Mouse (Mus musculus) liver, embryonic 12.5 days (tissue): ENCODE measurements around the gene Tldc2. TPM values are rescaled to one million over a fixed set of nuclear protein-coding genes. Genes with fewer than 3 reads are reported as not detected.

Experiments
- ATAC-seq: fragments of 200-750 bp; cut with Nextera tagmentation; 2 replicates; pipeline ENCODE4 v1.8.0; 2017; ENCODE audit warnings: moderate number of reproducible peaks, mild to moderate bottlenecking, moderate library complexity
- H3K27ac ChIP-seq: fragments of 300-500 bp; sonication (generic); 2 replicates; pipeline ENCODE4 v1.5.1; 2016; ENCODE audit warnings: mild to moderate bottlenecking
- H3K27me3 ChIP-seq: fragments of 300-500 bp; sonication (generic); replicated peaks from 2 replicates; pipeline ENCODE4 v1.6.1; 2016; ENCODE audit warnings: mild to moderate bottlenecking, moderate library complexity
- H3K36me3 ChIP-seq: fragments of 300-500 bp; sonication (generic); 2 replicates; pipeline ENCODE4 v1.6.1; 2016; ENCODE audit warnings: mild to moderate bottlenecking, moderate library complexity
- H3K4me1 ChIP-seq: fragments of 300-500 bp; sonication (generic); 2 replicates; pipeline ENCODE4 v1.6.1; 2016
- H3K4me2 ChIP-seq: fragments of 300-500 bp; sonication (generic); 2 replicates; pipeline ENCODE4 v1.6.1; 2016; ENCODE audit warnings: mild to moderate bottlenecking, moderate library complexity
- H3K4me3 ChIP-seq: fragments of 300-500 bp; sonication (generic); 2 replicates; pipeline ENCODE4 v1.5.1; 2016; ENCODE audit warnings: mild to moderate bottlenecking, moderate library complexity
- H3K9ac ChIP-seq: fragments of 300-500 bp; sonication (generic); 2 replicates; pipeline ENCODE4 v1.6.1; 2016; ENCODE audit warnings: mild to moderate bottlenecking, moderate library complexity
- H3K9me3 ChIP-seq: fragments of 300-500 bp; sonication (generic); replicated peaks from 2 replicates; pipeline ENCODE4 v1.6.1; 2016; ENCODE audit warnings: mild to moderate bottlenecking, moderate library complexity
- WGBS: fragments of 180-500 bp; shearing (Covaris S2); methylation state at CpG from one replicate; pipeline ENCODE4 v1.1.7; 2016; ENCODE audit not compliant: insufficient replicate concordance; 5-methylcytosine and 5-hydroxymethylcytosine counted together
- polyA plus RNA-seq: library from polyadenylated mRNA; unstranded; fragments of >200 nt; fragmentation: Nextera tagmentation; extraction: Ambion mirVana; gene quantifications from 2 replicates; pipeline ENCODE4 v1.2.1, GENCODE M21; 2016

Gene Tldc2
- polyA plus RNA-seq, 1 experiment from 2014 or later, result 0.29 TPM

- Histone ChIP-seq H3K9me3 (no peaks in the 10 kb centered on the region), H3K4me2 (no peak overlapping the region), H3K9ac (no peak overlapping the region), H3K4me3 (no peak overlapping the region), H3K27ac (no peak overlapping the region), H3K27me3 (no peaks in the 10 kb centered on the region), H3K4me1 (peaks cover 11% of the 10 kb centered on the region), H3K36me3 (peaks cover 48% of the 10 kb centered on the region)
- ATAC-seq, result no peak
- 88% methylated on average over 5 of the region's 5 CpGs for WGBS
These were observed 57.3 kb downstream of the Tldc2 start for GRCm38 (mm10) chr2:157144132-157144531.

DNA sequence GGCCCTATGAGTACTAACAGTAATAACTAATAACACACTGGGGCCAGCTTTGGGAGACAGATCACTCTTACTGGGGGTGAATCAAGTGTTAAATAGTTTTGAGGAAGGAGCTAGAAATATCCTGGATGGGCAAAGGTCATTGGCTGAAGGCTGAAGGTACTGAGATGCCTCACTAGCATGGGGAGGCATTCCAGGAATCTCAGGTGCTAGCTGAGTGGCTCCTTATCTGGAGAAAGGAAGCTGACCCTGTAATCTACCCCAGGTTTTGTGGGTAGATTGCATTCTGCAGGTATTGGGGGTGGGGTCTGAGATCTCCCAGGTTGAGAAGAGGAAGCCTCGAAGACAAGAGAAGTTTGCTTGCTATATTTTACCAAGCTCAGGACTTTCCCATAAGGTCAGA is 58.3 kb downstream of the Tldc2 start:
- Histone ChIP-seq H3K27ac (no peak overlapping the region), H3K4me2 (no peak overlapping the region), H3K36me3 (peaks cover 58% of the 10 kb centered on the region), H3K4me3 (no peak overlapping the region), H3K4me1 (peaks cover 7% of the 10 kb centered on the region; the same call in 1 of the 2 replicates), H3K27me3 (no peaks in the 10 kb centered on the region), H3K9ac (no peak overlapping the region), H3K9me3 (no peaks in the 10 kb centered on the region)
- ATAC-seq, result no peak
- 58% methylated on average over 1 of the region's 1 CpGs for WGBS

Other genes with a start within 250 kb of the Tldc2 start
- gene Tgif2, start 247.0 kb upstream of the Tldc2 start, polyA plus RNA-seq, result 15.4 and 16.2 TPM in 2 replicates
- gene 4930518I15Rik, start 229.1 kb upstream of the Tldc2 start, polyA plus RNA-seq, result 2.5 and 2.7 TPM in 2 replicates
- 250 and 266 TPM in 2 replicates for gene Rab5if, start 223.9 kb upstream of the Tldc2 start, polyA plus RNA-seq
- 6.2 and 7.1 TPM in 2 replicates for gene Sla2, start 199.9 kb upstream of the Tldc2 start, polyA plus RNA-seq
- gene Ndrg3, start 95.0 kb upstream of the Tldc2 start, polyA plus RNA-seq, result 55.4 and 56.4 TPM in 2 replicates
- gene Dsn1, start 79.9 kb upstream of the Tldc2 start, polyA plus RNA-seq, result 38.7 TPM in 2 replicates
- 3.4 TPM in 2 replicates for gene Soga1, start 7.8 kb upstream of the Tldc2 start, polyA plus RNA-seq
- gene Samhd1, start 48.2 kb downstream of the Tldc2 start, polyA plus RNA-seq, result 23.0 and 24.9 TPM in 2 replicates
- 27.9 and 31.0 TPM in 2 replicates for gene Rbl1, start 117.5 kb downstream of the Tldc2 start, polyA plus RNA-seq
- gene Rpn2, start 192.0 kb downstream of the Tldc2 start, polyA plus RNA-seq, result 198 and 216 TPM in 2 replicates
- gene Mroh8, start 192.5 kb downstream of the Tldc2 start, polyA plus RNA-seq, result 0.31 and 0.49 TPM in 2 replicates